Mouse (Mus musculus): ENCODE results near the gene Ctsd.

- TF ChIP-seq CTCF (IDR thresholded peaks at IDR 0.05; ENCODE audit: extremely low read depth, insufficient read depth, insufficient read length, insufficient replicate concordance) (no peak), POLR2A (IDR thresholded peaks at IDR 0.05; ENCODE audit: low read depth, low read length) (no peak)
Measured at GRCm38 (mm10) chr7:142357566-142357965, 30.3 kb downstream of the Ctsd start.
